Mouse (Mus musculus): ENCODE measurements around the gene Grin2c.

The Grin2c gene

DNA sequence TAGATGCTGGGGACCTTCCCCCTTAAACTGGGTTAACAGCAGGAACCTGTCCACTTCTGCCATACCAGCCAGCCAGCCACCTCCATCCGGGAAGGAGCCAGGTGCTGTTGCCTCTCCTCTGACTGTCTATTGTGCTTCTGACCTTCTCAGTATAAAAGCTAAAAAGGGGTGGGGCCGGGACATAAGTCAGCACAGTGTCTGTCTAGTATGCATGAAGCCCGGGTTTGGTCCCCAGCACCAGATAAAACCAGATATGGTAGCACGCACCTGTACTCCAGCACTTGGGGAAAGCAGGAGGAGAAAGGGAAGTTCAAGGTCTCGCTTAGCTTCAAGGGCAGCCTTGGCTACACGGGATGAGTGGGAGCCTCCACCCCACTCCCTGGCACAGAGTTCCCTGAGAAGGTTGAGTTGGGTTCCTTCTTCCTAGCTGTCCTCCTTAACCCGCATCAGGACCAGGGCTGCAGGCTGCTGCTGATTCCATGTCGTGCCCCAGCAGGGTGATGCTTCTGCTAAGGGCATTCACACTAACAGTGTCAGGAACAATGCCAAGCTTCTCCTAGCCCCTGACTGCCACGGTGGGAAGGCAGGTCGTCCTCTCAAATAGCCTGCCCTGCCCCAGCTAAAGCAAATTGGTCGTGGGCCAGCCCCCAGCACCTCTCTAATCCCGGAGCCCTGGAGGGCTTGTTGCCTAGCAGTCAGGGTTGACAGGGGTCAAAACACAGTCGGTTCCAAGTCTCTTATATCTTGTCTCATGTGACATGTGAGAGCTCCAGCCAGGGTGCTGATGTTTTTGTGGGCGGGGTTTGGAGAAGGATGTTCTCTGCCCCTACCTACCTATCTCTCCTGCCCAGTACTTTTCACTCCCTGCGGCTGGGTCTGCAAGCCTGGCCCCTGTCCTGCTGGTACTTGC is 37.8 kb downstream of the Grin2c start:
- no peak for DNase-seq

DNA sequence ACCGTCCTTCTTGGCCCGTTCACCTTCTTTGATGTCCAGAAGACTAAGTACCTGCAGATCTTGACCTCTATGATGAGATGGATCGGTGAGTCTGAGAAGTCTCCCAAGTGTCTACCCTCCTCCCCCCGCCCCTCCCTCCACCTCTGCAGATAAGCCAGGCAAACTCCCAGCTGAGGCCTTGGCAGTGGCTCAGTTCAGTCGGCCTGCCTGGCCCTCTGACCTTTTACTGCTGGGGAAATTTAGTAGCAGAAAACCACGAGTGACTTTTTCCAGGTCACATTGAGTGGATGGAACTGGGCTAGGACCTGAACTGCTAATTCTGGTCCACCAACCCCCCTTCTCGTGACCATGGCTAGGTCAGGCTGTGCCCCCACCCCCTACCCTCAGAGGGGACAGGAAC is 38.6 kb downstream of the Grin2c start:
- DNase-seq, result no peak

DNA sequence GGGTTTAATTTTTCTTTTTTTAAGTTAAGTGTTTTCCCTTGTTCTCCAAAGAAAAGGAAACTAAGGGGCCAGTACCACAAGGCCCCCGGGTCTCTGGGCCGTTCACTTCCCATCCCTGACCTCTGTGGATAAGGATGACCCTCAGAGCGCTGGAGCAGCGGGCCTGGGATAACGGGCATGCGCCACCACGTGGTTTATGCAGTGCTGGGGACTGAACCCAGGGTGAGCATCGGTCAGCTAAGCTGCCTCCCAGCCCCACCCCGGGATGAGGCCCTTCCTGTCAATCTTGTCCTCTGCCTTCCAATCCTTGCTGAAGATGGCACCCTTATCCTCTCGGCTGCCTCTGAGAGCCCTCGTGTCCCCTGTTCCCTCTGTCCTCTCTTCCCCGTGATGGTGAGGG is 39.4 kb downstream of the Grin2c start:
- DNase-seq, result no peak

DNA sequence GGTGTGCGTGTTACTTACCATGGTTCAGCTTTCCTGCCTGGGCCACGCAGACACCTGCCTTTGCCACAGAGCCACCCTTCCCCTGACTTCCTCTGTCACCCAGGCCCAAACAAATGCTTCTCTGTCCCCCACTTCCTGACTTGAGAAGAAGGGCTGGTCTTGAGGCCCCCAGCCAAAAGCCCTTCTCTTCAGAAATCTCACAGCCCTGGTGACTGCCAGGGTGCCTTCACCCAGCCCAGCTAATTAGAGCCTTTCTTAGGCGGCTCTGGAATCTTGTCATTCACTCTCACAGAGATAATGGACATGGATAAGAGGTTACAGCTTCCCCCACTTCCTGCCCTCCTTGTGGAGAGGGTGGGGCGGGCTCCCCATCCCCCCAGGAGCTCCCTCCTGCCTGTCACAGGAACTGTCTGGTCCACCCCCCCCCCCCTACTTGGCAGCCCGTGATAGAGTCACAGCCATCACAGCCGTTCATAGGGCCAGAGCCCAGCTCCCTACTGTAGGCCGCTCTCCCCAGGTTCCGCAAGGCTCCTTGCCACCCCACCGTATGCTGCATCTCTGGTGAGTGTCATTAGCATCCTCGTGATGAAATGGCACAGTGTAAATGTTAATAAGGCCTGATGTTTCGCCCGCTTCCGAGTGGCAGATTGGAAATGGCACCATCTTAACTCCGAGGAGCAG is 40.1 kb downstream of the Grin2c start:
- no peak for DNase-seq

DNA sequence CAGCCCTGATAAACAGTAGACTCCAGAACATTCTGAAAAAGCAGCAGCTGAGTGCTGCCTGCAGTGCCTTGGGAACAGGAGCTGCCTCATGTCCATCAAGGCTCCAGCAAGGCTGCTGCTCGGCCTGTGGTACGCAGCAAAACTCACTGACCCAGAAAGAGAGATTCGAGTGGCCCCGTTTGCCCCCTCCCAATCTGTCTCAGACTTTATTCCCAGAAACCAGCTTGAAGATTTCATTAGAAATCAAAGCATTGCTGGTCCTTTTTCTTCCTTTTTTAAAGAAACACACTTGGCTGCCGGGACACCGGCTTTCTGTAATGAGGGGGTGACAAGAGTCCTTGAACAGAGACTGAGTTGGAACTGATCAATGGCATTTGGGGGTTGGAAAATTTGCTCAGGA is 41.7 kb downstream of the Grin2c start:
- DNase-seq, result no peak

DNA sequence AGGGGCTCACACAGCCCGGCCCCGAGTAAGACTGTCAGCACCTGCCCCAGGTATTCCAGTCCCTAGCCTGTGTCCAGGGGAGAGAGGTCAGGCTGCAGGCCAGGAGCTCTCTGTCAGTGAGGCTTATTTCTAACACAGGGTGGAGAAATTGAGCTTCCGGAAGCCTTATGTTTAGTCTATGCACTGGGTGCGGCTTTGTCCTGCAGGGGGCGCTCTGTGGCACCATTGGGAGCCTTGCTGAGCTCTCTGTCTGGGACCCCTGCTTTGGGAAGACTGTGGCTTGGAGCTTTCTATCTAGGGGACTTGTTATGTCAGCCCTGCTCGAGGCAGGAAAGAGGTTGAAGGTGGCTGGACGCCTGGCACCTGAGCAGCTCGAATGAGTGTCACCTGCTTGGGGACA is 42.2 kb downstream of the Grin2c start:
- DNase-seq, result peak in 1 of 2 experiments; percentile 62

DNA sequence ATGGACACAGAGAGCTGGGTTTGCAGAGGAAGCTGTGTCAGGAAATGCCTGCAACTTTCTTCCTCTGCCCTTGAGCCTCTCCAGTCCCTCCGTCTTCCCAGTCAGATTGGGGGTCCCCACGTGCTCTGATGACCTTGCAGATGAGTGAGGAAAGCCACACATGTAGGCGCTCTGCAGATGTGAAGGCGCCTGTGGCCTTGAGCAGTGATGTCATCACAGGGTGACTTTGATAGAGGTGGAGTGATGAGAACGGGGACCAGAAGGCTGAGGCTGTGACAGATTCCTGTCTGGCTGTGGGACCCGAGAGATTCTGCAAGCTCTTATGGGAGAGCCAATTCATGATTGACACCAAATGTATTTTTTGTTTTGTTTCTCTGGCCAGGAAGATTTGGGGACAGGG is 43.2 kb downstream of the Grin2c start:
- no peak for DNase-seq

DNA sequence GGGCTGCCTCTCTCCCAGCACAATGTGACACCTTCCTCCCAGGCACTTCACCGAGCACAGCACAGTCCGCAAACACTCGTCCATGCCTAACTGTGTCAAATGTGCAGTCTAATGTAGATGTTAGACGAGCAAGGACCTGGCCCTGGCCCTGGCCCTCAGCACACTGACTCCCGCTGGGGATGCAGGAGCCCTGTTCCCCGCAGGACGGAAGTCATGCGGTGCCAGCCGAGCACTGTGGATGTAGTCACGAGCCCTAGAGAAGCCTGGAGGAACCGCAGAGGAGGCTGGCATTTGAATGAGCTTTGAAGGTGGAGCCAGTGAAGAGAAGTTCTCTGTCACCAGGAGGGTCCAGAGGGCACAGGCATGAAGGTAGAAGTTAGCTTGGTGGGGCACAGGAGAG is 43.6 kb downstream of the Grin2c start:
- no peak for DNase-seq

DNA sequence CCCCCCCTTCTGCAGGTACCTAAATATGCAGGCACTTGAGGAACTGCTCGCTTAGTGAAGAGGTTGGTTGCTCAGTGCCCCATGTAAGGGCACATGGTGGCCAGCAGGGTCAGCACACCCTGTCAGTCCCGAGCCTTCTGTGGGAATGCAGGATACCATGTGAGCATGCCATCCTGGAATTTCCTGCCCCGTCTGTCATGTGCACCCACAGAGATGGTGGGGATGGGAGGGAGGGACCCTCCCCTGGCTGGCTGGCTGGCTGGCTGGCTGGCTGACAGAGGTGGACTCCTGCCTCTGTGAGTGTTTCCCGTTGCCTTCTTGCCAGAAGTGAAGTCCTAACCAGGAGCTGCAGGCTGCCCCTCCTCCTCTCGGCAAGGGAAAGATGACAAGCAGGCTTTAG is 44.5 kb downstream of the Grin2c start:
- DNase-seq, result no peak

DNA sequence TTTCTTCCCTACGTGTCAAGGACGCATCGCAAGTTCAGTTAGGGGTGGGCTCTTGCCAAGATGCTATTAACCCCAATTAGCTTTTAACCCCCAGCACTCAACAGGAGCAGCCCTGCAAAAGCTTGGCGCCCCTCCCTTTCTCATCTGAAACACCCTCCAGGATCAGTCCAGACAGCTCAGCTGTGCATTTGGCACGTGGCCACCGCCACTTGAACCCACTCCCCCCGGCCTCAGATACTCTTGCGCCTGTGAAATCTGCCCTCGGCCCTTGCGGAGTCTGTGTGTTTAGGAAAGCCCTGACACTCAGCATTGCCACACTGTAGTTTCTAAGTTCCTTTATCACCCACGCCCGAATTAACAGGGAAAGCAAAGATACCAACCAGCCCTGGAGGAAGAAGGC is 45.0 kb downstream of the Grin2c start:
- peak in 1 of 2 experiments; percentile 47 for DNase-seq

DNA sequence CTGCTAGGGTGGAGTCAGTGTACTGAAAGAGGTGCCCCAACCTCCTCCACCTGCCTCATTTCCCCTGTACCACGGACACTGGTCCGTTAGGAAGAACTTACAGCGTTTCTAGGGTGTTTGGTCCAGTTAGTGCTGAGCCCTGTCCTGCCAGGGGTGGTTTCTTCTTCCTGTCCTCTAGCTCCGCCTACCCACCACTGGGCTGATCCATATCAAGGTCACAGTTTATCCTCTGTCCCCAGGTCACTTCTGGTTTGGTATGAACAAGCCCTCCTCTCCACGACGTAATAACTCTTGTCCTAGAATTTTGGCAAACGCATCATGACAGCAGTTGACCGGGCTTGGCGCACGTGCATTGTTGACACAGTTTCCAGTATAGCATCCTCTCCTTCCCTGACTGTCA is 47.4 kb downstream of the Grin2c start:
- no peak for DNase-seq

DNA sequence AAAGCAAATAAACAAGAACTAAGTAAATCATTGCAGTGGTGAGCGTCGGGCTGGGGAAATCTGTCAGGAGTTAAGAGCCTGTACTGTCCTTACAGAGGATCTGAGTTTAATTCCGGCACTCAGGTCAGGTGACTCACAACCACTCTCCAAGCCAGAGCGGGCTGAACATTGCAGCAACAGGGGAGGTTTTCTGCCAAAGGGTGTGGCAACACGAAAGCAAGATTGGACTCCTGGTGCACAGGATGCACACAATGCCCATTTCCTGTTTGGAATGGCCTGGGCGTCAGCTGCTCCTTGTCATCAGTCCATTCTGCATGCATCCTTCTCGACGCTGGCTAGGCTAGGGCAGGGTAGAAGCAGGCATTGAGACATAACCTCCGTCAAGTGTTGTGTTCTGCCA is 47.8 kb downstream of the Grin2c start:
- peak in 1 of 2 experiments; percentile 62 for DNase-seq

DNA sequence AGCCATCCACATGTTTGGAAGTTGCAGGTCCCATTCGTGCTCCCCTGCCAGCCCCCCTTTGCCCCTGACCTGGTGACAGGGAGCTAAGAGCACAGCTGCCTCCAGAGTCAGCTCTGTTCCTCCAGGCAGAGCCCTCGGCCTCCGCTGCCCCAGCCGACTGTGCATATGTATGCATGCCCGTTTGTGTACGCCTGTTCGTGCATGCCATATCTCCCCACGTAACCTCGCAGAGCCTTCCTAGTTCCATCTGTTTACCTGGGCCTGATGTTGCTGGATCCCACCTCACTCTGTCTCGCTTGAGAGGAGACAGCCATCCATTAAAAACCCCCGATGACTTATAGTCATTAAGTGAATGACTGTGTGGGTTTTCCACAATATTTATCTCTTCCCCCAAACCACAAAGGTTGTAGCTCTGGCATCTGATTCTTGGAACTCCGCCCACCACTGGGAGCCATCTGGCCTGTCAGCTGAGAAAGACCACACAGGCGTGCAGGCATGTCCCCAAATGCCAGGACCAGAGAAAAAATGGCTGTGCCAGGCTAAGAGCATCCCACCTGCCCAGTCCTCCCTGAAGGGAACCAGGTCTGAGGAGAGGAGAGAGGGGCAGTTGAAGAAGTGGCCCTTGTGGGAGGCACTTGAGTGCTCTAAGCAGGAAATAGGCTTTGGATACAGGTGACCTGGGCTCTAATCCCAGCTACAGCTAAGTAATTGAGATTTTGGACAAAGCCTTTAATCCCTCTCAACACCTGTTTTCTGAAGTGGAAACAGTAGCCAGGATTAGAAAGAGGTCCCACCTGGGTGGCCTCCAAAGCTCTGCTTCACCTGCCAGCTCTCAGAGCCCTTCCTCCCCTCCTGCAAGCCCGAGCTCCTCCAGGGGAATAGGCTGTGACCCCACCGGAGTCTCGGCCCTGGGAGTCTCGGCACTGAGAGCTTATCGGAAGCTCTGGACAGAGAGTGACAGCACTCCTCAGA is 49.3 kb downstream of the Grin2c start:
- DNase-seq, result no peak

DNA sequence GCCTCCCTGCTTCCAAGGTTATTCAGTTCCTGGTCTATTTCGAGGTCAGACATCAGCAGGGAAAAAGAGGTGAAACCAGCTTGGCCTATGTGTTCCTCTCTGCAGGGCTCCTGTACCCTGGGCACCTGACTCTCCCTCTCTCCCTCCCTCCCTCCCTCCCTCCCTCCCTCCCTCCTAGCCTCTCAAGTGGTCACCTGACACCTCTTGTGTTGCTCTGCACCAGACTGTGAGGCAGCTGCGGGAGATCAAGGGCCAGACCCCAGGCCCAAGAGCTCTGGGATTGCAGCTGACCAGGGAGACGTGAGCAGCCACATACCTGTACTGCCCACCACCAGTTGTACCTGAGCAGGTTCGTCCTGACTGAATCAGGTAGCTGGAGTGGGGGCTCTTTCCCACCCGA is 51.9 kb downstream of the Grin2c start:
- DNase-seq, result no peak

DNA sequence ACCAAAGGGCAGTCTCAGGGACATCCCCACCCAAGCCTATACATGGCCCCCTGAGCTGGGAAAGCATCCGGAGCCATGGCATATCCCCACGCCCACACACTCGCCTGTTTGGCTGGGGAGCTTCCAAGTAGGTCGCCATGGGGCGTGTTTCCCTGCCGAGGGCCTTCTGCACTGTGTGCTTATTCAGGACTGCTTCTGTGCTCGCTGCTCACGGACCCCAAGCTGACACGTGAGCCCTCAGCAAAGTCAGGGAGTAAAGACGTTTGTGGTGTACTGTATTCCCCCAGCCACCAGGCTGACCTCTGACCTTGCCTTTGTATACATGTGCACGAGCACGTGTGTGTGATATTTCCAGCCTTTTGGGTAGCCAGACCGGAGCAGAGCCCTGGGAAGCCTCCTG is 54.9 kb downstream of the Grin2c start:
- no peak for DNase-seq

DNA sequence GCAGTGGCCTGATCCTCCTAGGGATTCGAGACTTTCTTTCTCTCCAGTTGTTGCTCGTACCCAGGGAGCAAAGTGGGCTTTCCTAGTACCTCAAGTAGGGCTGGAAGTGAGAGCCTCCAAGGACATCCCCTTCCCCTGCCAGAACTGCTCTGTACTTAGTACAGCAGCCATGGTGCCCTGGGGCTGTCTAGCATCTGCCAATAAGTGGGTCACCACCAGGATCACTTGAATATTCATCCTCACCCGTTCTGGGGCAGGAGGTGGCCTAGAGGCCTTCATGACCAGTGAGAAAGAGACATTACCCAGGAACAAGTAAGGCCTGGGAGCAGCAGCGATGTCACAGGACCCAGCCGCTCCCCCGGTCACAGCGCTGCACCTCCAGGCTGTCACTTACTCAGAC is 57.1 kb downstream of the Grin2c start:
- DNase-seq, result no peak

DNA sequence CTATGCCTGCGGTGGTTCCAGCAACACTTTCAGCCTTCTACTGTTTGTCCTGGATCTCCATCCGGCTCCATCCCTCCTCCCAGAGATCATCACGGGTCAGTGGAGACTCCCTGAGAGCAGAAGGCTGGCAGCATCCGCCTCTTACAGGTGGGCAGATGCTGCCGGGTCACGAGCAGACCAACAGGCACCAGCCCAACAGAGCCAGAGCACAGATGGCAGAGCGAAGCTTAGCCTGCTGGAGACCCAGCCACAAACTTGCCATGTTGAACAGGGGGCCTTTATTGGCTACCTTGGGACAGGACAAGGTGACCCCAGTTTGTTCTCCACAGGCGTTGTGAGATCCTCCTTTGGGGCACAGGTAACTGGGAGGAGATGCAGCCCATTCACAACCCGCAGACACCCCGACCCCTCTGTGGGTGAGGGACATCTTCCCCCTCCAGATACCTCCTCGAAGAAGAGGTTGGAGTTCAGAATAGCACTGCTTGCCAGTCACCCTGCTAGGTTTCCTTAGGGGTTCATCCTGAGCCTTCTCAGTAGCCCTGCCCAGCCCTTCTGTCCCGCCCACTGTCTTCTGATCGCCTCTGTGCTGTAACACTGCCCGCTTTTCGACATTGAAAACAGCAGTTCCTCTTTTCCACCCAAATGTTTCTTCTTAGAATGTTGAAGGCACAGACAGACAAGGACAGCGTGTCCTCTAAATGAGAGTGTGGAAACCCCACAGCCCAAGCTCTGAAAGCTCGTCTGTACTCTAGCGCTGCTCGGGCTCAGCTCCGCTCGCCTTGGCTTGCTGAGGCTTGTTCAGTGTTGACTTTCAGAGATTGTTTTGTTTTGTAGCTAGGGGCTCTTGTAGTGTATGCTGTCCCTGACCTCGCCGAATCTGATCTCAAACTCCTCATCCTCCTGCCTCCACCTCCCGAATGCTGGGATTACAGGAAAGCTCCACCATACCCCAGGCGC is 58.0 kb downstream of the Grin2c start:
- no peak for DNase-seq

DNA sequence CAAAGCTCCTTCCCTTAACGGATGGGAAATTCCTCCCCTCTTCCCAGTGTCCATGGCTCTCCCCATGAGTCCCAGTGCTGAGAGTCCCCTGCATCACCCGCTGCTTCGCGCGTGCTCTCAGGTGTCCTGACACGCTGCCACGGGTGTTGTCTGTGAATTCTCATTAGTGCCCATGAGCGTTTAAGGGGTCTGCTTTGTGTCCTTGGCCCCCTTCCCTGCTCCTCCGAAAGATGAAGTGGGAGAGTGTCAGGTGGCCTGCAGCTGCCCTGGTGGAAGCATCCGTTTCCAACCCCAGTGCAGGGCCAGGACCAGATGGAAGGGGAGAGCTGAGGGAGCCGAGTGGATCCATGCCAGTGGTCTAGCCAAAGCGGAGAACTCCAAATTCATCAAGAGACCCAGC is 58.9 kb downstream of the Grin2c start:
- no peak for DNase-seq

DNA sequence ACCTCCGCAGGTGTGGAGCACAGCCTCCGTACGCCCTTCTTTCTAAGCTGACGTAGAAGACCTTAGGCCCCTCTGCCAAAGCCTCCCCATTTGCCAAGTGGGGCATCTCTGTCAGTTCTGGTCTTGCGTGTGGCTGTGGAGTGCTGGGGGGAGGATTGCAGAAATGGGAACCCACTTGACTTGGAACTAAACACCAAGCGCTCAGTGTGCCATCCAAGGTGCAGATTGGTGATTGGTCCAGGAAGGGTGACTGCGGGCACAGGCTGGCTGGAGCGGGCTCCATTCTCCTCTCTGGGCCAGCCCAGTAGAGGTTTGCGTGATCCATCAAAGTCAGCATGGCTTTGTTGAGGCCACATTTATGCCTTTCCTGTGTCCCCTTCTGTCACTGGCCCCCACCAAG is 64.3 kb downstream of the Grin2c start:
- no peak for DNase-seq

DNA sequence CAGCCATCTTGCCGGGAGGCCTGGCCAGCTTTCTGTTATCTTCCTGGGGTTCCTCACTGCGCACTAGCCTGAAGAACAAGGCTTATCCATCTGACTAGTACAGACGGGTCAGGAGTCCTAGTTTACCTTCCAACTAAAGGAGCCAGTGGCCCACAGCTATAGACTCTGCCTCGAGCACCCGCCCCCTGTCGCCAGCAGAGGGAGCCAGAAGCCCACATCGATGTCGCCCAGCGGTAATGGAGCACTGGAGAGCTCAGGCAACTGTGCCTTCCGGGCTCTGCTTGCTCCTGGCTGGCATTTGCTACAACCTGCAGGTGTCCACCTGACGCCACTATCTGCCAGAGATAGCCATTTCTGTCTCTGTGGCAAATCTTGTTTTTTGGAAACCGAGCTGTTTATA is 64.7 kb downstream of the Grin2c start:
- peak; percentile 80 to 87 for DNase-seq

DNA sequence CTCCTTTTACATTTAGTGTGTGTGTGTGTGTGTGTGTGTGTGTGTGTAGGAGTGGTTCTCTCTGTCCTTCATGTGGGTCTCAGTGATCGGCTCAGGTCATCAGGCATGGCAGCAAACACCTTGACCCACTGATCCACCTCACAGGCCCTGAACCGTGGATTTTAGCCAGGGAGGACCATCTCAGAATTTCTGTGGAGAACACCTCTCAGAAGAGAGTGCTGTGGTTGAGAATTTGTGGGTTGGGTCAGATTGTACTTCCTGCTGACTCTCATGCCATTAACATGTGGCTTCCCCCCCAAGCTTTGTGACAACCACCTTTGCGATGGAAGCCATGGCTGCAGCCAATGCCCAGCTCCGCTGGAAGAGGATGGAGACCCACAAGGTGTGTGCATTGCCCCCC is 66.5 kb downstream of the Grin2c start:
- DNase-seq, result no peak

All from kidney, postnatal 25 days (tissue).